Mouse (Mus musculus) 3T3-L1 (cell line): Measurements from ENCODE around the gene Rab6b.
"Not testable (repeated sequence)": the region's sequence is repeated elsewhere in the genome, so short reads cannot be mapped to it uniquely, and the experiment has no call there.

Source experiments
- DNase-seq: peaks from one replicate; pipeline ENCODE4 v3.0.0-alpha.2; 2015; ENCODE audit warnings: low read depth, low spot score

Rab6b gene

DNA sequence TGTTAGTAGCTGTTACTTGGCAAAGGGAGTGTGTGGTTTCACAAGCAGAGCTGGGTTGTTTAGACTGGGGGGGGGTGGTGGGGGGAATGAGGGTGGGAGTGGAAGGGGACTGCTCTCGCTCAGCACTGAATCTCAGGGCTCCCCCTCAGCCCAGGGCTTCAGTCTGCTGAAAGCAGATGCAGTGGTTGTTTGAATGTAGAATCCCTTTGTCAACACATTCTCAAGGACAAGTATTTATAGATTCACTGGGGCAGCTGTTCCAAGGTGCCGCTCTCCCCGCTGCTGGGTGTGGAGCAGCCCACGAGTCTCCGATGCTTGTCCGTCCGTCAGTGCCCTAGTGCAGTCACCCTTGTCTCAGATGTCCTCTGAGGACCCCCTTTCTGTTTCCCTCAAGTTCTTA is 29.7 kb downstream of the Rab6b start:
- no peak for DNase-seq

DNA sequence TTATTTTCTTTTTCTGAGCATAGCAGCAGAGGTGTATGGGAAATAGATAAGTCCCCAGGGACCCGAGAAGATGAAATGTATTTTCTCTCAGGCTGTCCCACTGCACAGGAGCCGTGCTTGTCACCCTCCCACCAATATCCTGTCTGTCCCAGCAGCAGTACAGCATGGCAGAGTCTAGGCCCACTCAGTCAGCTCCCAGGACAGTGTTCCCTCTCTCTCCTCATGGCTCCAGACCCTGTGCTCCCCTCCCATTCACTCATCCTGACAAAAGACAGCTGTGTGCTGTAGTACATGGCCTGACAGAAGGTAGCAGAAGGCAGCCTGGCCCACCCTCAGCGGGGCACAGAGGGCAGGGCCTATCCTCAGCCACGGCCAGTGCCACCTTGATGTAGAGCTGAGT is 32.3 kb downstream of the Rab6b start:
- DNase-seq: no peak

GRCm38 (mm10) chr9:103145351-103145750 is 33.8 kb downstream of the Rab6b start:
- no peak for DNase-seq

- DNase-seq: no peak
Observed at GRCm38 (mm10) chr9:103146257-103146656, 34.7 kb downstream of the Rab6b start.

- DNase-seq: no peak
Observed at GRCm38 (mm10) chr9:103146703-103147102, 35.1 kb downstream of the Rab6b start.

DNA sequence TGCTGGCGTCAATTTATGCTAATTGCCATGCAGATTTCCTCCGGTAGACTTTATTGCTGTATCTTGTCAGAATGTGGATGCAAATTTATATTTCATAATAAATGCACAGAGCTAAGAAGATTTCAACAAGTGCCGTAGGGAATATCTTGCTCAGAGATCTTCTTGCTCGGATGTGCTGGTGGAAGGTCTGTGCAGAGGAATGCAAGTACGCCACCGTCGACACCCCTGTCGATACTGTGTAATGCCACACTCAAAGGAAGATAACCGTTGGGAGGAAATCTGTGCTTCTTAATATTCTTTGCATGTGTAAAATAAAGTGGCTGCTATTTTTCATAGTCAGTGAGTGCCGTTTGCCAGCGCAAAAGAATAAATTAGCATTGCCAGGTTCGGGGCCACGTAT is 35.5 kb downstream of the Rab6b start:
- DNase-seq: no peak

- DNase-seq: no peak
Observed at GRCm38 (mm10) chr9:103149074-103149799, 37.6 kb downstream of the Rab6b start.

GRCm38 (mm10) chr9:103153286-103153685 is 41.7 kb downstream of the Rab6b start:
- no peak for DNase-seq

- no peak for DNase-seq
Observed at GRCm38 (mm10) chr9:103154568-103154967, 43.0 kb downstream of the Rab6b start.

DNA sequence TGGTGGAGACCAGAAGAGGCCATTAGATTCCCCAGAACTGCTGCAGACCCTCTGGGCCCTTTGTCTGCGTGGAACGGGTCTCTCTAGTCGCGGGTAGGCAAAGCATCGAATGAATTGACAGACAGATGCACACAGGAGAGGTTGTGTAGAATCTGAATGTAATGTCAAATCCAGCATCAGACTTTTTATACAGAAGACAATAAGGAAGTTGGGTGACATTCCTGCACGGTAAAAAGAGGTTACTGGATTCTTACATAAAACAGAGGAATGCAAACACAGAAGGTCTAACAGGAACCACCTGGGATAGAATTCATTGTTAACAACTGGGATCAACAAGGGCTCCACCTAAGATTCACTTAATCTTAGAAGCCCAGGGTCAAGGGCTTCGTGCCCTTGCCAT is 43.6 kb downstream of the Rab6b start:
- not testable (repeated sequence) for DNase-seq

- no peak for DNase-seq
Observed at GRCm38 (mm10) chr9:103163806-103164205, 52.2 kb downstream of the Rab6b start.

DNA sequence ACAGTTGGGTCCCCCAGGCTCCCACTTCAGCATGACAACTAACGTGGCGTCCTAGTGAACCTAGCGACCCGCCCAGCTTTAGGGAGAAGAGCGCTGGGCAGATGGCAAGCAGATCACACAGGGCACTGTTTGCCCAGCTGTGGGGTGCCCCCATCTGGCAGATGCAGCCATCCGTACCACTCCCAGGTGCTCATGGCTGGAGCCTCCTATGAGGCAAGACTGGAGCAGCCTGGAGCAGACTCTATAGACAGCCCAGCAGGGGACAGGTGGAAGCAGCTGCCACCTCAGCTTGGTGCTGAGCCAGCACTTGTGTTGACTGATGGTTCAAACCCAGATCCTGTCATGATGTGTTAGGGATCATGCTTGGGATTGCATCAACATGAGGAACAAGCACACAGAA is 56.5 kb downstream of the Rab6b start:
- DNase-seq: no peak

GRCm38 (mm10) chr9:103168771-103169170 is 57.2 kb downstream of the Rab6b start:
- no peak for DNase-seq

GRCm38 (mm10) chr9:103174771-103175519 is 63.4 kb downstream of the Rab6b start:
- DNase-seq: peak; percentile 16

DNA sequence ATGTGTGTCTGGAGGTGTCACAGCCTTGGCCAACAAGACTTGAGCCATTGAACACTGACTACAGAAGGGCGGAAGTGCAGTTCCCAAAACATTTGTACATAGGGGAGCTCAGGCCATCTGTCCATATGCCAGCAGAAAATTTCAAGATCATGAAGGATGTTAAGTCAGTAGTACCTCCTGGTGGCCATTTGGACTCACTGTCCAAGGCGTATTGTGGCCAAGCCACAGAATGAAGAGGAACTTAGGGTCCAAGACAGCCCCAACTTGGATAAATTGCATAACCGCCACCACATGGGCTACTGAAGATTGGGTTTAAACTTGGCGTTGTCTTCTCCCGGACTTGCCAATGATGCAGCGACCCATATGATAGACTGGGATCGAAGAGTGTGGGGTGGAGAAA is 64.1 kb downstream of the Rab6b start:
- DNase-seq: peak; percentile 10

DNA sequence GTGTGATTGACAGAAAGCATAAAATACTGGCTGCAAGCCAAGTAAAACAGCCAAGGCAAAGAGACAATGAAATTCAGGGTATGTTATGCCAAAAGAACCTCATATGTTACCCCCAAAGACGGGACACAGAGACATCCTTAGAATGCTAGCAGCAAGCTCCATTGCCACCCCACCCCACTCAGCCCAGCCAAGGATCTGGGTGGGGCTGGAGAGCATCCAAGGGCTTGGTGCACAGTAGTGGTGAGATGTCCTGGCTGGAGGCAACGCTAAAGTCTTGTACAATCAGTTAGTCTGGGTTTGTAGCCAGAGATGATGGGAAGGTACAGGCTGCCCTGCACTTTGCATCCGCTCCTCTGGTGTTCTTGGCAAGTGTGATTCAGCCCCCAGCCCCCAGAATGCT is 68.7 kb downstream of the Rab6b start:
- DNase-seq: peak; percentile 73

GRCm38 (mm10) chr9:103180807-103181565 is 69.4 kb downstream of the Rab6b start:
- DNase-seq: no peak

DNA sequence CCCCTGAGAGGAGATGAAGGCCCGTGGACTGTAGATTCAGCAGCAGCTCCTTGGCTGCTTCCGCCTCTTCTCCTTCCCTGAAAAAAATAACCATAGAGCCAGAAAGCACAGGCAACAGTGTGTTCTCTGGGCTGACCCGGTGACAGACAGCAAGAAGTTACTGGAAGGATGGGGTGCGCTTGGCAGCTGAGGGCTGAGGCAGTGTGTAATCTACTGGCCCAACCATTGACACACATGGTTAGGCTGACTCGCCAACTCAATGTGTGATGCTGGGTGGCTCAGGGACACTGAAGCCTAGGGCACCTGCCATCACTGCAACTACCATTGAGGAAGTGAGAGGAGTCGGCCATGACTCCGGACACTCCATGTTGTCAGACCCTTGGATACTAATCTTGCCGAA is 70.3 kb downstream of the Rab6b start:
- DNase-seq: no peak

GRCm38 (mm10) chr9:103184855-103185254 is 73.3 kb downstream of the Rab6b start:
- DNase-seq: no peak

DNA sequence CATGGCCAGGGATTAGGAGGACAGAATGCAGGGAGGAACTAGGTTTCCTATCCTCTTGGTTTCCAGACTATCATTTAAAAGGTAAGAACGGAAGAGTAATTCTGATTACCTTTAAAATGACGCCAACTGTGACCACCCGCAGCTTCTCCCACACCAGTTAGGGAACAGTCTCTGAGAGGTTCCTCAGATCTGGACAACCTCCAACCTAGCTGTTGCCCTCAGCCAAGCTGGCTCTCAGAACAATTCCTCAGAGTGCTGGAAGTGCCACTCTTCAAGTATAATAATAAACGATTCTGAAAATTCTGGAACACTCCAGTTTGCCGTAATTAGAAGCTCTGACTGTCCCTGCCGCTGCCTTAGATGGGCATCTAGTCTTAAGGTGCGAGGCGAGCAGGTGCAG is 74.4 kb downstream of the Rab6b start:
- no peak for DNase-seq

GRCm38 (mm10) chr9:103186747-103187146 is 75.2 kb downstream of the Rab6b start:
- no peak for DNase-seq

DNA sequence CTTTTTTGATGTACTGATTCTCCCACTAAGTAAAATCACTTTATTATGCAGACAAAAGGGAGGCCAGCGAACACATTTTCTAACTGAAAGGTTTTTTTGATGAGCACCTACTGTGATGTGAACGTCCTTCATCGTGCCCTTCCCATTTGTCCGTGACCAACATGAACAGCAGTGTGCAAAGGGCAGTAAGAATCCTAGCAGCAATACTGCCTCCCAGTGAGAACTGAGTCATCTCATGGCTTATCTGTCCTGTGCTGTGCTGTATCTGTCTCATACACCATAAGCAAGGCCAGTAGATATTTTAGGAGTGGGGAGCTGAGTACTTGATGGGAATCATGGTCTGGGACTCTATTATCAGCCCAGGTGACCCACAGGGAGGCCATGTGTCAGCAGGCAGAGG is 76.8 kb downstream of the Rab6b start:
- no peak for DNase-seq
